Mouse (Mus musculus): Measurements from ENCODE around the gene Rnasek. TPM values are rescaled to one million over a fixed set of nuclear protein-coding genes. Genes with fewer than 3 reads are reported as not detected.

Gene Rnasek
- polyA plus RNA-seq, 1 experiment from 2014 or later, result 171 TPM

- H3K27me3 ChIP-seq (ENCODE audit: insufficient read depth, poor library complexity, severe bottlenecking), result no peaks in the 10 kb centered on the region
- DNase-seq (ENCODE audit: low spot score), result no peak
- H3K4me3 ChIP-seq, result no peak overlapping the region
- WGBS, result 88% methylated on average over 28 of the region's 28 CpGs
- no peak overlapping the region for H3K27ac ChIP-seq
- H3K4me1 ChIP-seq (replicated peaks), result no peaks in the 10 kb centered on the region
- no peaks in the 10 kb centered on the region for H3K9me3 ChIP-seq
- no peaks in the 10 kb centered on the region for H3K36me3 ChIP-seq
Observed at GRCm38 (mm10) chr11:70189319-70190134, 50.1 kb downstream of the Rnasek start.

MicroRNAs within 50 kb of the gene (microRNA counts, 519-probe panel; counts per million panel counts)
- 1,255 counts per million, percentile 77 among the panel's probes with 10 or more counts for microRNA mmu-miR-195
- 1,255 counts per million, percentile 77 among the panel's probes with 10 or more counts for microRNA mmu-miR-497

Other genes with a start within 250 kb of the Rnasek start
- gene Gabarap, start 248.7 kb downstream of the Rnasek start, polyA plus RNA-seq (2016; fragmentation: Nextera tagmentation; extraction: Ambion mirVana), result 421 and 580 TPM in 2 replicates
- gene Phf23, start 244.1 kb downstream of the Rnasek start, polyA plus RNA-seq (2016; fragmentation: Nextera tagmentation; extraction: Ambion mirVana), result 93.7 and 98.1 TPM in 2 replicates
- gene Dvl2, start 239.2 kb downstream of the Rnasek start, polyA plus RNA-seq (2016; fragmentation: Nextera tagmentation; extraction: Ambion mirVana), result 50.3 and 51.8 TPM in 2 replicates
- gene Acadvl, start 224.4 kb downstream of the Rnasek start, polyA plus RNA-seq (2016; fragmentation: Nextera tagmentation; extraction: Ambion mirVana), result 44.9 and 51.7 TPM in 2 replicates
- gene Dlg4, start 222.9 kb downstream of the Rnasek start, polyA plus RNA-seq (2016; fragmentation: Nextera tagmentation; extraction: Ambion mirVana), result 16.4 and 19.9 TPM in 2 replicates
- 0.68 and 1.3 TPM in 2 replicates for gene Asgr1, start 185.8 kb downstream of the Rnasek start, polyA plus RNA-seq (2016; fragmentation: Nextera tagmentation; extraction: Ambion mirVana)
- 0.51 TPM in 1 of 2 replicates, not detected in the other for gene Asgr2, start 147.2 kb downstream of the Rnasek start, polyA plus RNA-seq (2016; fragmentation: Nextera tagmentation; extraction: Ambion mirVana)
- gene Mgl2, start 109.5 kb downstream of the Rnasek start, polyA plus RNA-seq (2016; fragmentation: Nextera tagmentation; extraction: Ambion mirVana), result not detected in 2 replicates
- 0.35 and 0.81 TPM in 2 replicates for gene Clec10a, start 83.6 kb downstream of the Rnasek start, polyA plus RNA-seq (2016; fragmentation: Nextera tagmentation; extraction: Ambion mirVana)
- 0.93 and 1.5 TPM in 2 replicates for gene Slc16a11, start 27.1 kb downstream of the Rnasek start, polyA plus RNA-seq (2016; fragmentation: Nextera tagmentation; extraction: Ambion mirVana)
- gene Slc16a13, start 18.8 kb downstream of the Rnasek start, polyA plus RNA-seq (2016; fragmentation: Nextera tagmentation; extraction: Ambion mirVana), result 15.7 and 18.0 TPM in 2 replicates
- 5.5 and 5.6 TPM in 2 replicates for gene Bcl6b, start 10.0 kb downstream of the Rnasek start, polyA plus RNA-seq (2016; fragmentation: Nextera tagmentation; extraction: Ambion mirVana)
- gene 0610010K14Rik, start 1.9 kb downstream of the Rnasek start, polyA plus RNA-seq (2016; fragmentation: Nextera tagmentation; extraction: Ambion mirVana), result 240 and 261 TPM in 2 replicates
- 10.0 and 14.5 TPM in 2 replicates for gene Gm21988, start within 50 bp of the Rnasek start, polyA plus RNA-seq (2016; fragmentation: Nextera tagmentation; extraction: Ambion mirVana)
- gene Alox12, start 15.5 kb upstream of the Rnasek start, polyA plus RNA-seq (2016; fragmentation: Nextera tagmentation; extraction: Ambion mirVana), result 2.4 and 3.7 TPM in 2 replicates
- not detected in 2 replicates for gene Alox12e, start 82.8 kb upstream of the Rnasek start, polyA plus RNA-seq (2016; fragmentation: Nextera tagmentation; extraction: Ambion mirVana)
- 0.06 and 0.16 TPM in 2 replicates for gene Alox15, start 112.2 kb upstream of the Rnasek start, polyA plus RNA-seq (2016; fragmentation: Nextera tagmentation; extraction: Ambion mirVana)
- 50.6 and 53.0 TPM in 2 replicates for gene Pelp1, start 170.2 kb upstream of the Rnasek start, polyA plus RNA-seq (2016; fragmentation: Nextera tagmentation; extraction: Ambion mirVana)
- 31.1 and 32.7 TPM in 2 replicates for gene Arrb2, start 192.8 kb upstream of the Rnasek start, polyA plus RNA-seq (2016; fragmentation: Nextera tagmentation; extraction: Ambion mirVana)
- gene Med11, start 212.1 kb upstream of the Rnasek start, polyA plus RNA-seq (2016; fragmentation: Nextera tagmentation; extraction: Ambion mirVana), result 48.3 and 49.2 TPM in 2 replicates
- 0.25 and 0.30 TPM in 2 replicates for gene Zmynd15, start 219.6 kb upstream of the Rnasek start, polyA plus RNA-seq (2016; fragmentation: Nextera tagmentation; extraction: Ambion mirVana)
- 0.31 and 0.41 TPM in 2 replicates for gene Cxcl16, start 220.1 kb upstream of the Rnasek start, polyA plus RNA-seq (2016; fragmentation: Nextera tagmentation; extraction: Ambion mirVana)